Mouse (Mus musculus) natural killer cell, adult 2 months (primary cell): ENCODE measurements around the gene Pold2.
"Not testable (repeated sequence)": the region's sequence is repeated elsewhere in the genome, so short reads cannot be mapped to it uniquely, and the experiment has no call there.

Experiments used
- DNase-seq, 2 experiments: peaks; one replicate each; pipeline ENCODE4 v3.0.0; 2022; ENCODE audit warnings: low spot score in 2 of 2

Pold2 gene

GRCm38 (mm10) chr11:5898531-5898930, 20.4 kb upstream of the Pold2 start, which contains the start of gene Myl7:
TSS of gene Myl7 (minus strand) at chr11:5898782.
- no peak for DNase-seq

GRCm38 (mm10) chr11:5897839-5898238, 19.7 kb upstream of the Pold2 start:
- no peak for DNase-seq

GRCm38 (mm10) chr11:5897230-5897629, 19.1 kb upstream of the Pold2 start:
- no peak for DNase-seq

GRCm38 (mm10) chr11:5893807-5894206, 15.7 kb upstream of the Pold2 start:
- DNase-seq = no peak

- no peak for DNase-seq
Observed at GRCm38 (mm10) chr11:5892810-5893368, 14.8 kb upstream of the Pold2 start.

- DNase-seq = peak in 1 of 2 experiments; percentile 29
Observed at GRCm38 (mm10) chr11:5892151-5892591, 14.1 kb upstream of the Pold2 start.

- not testable (repeated sequence) for DNase-seq
Observed at GRCm38 (mm10) chr11:5888563-5888962, 10.5 kb upstream of the Pold2 start.

- no peak for DNase-seq
Observed at GRCm38 (mm10) chr11:5887250-5887649, 9.2 kb upstream of the Pold2 start.

GRCm38 (mm10) chr11:5886187-5886586, 8.1 kb upstream of the Pold2 start:
- peak; percentile 42 to 57 for DNase-seq

GRCm38 (mm10) chr11:5882518-5882917, 4.4 kb upstream of the Pold2 start:
- peak; percentile 78 to 87 for DNase-seq

- DNase-seq = peak; percentile 50 to 68
Observed at GRCm38 (mm10) chr11:5879905-5880304, 1.8 kb upstream of the Pold2 start.

- no peak for DNase-seq
Observed at GRCm38 (mm10) chr11:5878661-5879060, 569 bp upstream of the Pold2 start.

GRCm38 (mm10) chr11:5877421-5877820, 671 bp downstream of the Pold2 start:
- no peak for DNase-seq

- no peak for DNase-seq
Observed at GRCm38 (mm10) chr11:5873192-5873591, 4.9 kb downstream of the Pold2 start.

- DNase-seq = no peak
Observed at GRCm38 (mm10) chr11:5872707-5873106, 5.4 kb downstream of the Pold2 start.

GRCm38 (mm10) chr11:5870069-5870468, 8.0 kb downstream of the Pold2 start:
- no peak for DNase-seq

GRCm38 (mm10) chr11:5869331-5869730, 8.8 kb downstream of the Pold2 start:
- DNase-seq = no peak

GRCm38 (mm10) chr11:5868324-5868723, 9.8 kb downstream of the Pold2 start:
- DNase-seq = no peak

- DNase-seq = no peak
Observed at GRCm38 (mm10) chr11:5867196-5867595, 10.9 kb downstream of the Pold2 start.

GRCm38 (mm10) chr11:5862394-5863105, 15.5 kb downstream of the Pold2 start:
- no peak for DNase-seq

- DNase-seq = no peak
Observed at GRCm38 (mm10) chr11:5861678-5862393, 16.3 kb downstream of the Pold2 start, which contains the start of gene Aebp1. TSS of gene Aebp1 (plus strand) at chr11:5861947.

- DNase-seq = no peak
Observed at GRCm38 (mm10) chr11:5860639-5861038, 17.5 kb downstream of the Pold2 start.
